Mouse (Mus musculus) C2C12 (cell line): ENCODE measurements around the gene Sept8.

Experiments used
- CTCF ChIP-seq: IDR thresholded peaks from one replicate; pipeline ENCODE4 v1.5.1; 2011; ENCODE audit not compliant: control insufficient read depth, insufficient read depth, insufficient read length
- FOSL1 ChIP-seq: IDR thresholded peaks from one replicate; pipeline ENCODE4 v1.8.0; 2011; ENCODE audit warnings: mild to moderate bottlenecking, low read length; ENCODE audit not compliant: poor library complexity, insufficient read depth, severe bottlenecking
- MYOD1 ChIP-seq: IDR thresholded peaks from one replicate; pipeline ENCODE4 v1.6.1; 2011; ENCODE audit warnings: low read depth; ENCODE audit not compliant: control insufficient read depth, insufficient read length

DNA sequence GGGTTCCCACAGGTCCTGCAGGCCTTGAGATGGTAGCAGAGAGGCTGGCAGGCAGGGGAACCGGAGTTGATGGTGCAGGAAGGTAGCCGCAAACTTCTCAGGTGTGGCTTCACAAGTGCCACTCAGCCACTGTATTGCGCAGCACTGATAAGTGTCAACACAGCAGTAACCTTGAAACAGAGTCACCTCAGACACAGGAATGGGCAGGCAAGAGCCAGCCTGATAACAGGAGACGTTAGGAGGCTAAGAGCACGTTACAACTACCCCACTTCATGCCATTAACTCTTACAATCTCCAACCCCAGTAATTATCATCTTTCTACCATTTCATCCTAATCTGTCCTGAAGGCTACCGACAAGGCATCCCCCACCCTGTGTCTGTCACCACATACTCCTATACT is 28.5 kb downstream of the Sept8 start:
- TF ChIP-seq CTCF: no peak
- TF ChIP-seq FOSL1: no peak
- TF ChIP-seq MYOD1: no peak
